Mouse (Mus musculus): ENCODE measurements at regions not wholly inside any gene's neighbourhood (a gene's known extent, or its start where the extent isn't known, plus 50 kb on each side); places are given as distances from the start of the nearest gene placed in this dataset.

DNA sequence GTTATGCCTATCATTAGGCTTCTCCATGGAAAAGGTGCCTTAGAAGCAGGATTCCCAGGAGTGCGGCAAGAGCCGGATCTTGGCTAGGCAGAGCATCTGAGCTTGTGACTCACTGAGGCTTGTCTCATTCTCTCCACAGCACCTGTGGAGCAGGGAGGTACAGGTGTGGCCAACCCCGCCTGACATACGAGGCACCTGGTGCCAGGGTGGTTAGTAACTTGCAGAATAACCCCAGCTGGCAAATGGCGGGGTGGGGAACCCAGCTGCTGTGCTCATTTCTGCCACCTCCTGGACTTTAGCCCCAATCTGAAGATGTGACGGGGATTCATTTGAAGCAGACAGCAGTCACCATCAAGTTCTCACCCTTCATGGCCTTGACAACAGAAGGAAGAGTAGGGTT lies 96.2 kb downstream of the Pdgfra start:
- no peak for DNase-seq

DNA sequence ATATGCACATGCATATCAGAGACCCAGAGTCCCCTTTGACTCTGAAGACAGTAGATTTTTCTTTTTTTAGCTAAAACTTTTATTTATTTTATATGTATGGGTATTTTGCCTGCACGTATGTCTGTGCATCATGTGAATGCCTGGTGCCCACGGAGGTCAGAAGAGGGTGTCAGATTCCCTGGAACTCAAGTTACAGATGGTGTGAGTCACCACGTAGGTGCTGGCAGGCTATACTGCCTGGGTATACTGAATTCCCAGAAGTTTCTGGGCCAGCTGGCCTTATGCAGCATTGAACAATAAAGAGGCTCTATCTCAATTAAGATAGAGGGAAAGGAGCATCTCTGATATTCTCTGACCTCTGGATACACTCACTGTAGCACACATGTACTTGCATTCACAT lies 97.6 kb downstream of the Pdgfra start:
- intact Hi-C loops (cut with DNase I) = no loop called here
- DNase-seq = no peak

More for the DNA sequence above, 96.2 kb downstream of the Pdgfra start:
- intact Hi-C loops (cut with DNase I) = no loop called here

DNA sequence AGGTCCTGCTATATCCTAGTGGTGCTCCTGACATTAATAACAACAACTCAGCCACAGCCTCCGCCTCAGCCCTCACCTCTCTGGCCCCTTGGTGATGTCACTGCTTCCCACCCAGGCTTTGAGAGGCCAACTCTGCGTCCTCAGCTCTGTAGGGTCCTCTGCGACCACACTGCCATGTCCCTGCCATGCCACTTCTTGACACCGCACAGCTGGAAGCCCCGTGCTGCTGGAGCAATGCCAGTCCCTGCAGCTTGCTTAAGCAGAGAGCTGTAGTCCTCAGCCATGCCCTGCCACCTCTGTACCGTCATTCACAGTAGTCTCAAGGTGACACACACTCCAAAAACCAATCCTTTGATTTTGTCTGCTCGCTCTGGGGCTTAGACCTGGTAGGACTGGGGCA lies 101.3 kb downstream of the Pdgfra start:
- intact Hi-C loops (cut with DNase I) = no loop called here
- DNase-seq = no peak

DNA sequence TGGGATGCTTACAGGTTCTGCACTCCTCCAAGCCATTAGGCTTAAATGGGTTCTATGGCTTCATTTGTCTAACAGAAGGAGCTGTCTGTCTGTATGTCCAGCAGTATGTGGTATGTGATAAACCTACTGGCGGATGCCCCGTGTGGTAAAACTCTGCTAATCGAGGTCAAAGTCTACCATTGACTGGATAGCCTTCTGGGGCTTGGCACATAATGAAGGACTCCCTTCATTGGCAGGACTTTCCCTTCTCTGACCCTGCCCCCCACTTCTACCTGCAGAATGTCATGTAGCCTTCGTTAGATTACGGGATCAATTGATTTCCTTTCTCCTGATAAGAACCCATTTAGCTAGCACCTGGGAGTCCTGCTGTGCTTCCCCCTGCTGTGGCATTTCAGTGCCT lies 101.7 kb downstream of the Pdgfra start:
- intact Hi-C loops (cut with DNase I) = no loop called here
- no peak for DNase-seq

DNA sequence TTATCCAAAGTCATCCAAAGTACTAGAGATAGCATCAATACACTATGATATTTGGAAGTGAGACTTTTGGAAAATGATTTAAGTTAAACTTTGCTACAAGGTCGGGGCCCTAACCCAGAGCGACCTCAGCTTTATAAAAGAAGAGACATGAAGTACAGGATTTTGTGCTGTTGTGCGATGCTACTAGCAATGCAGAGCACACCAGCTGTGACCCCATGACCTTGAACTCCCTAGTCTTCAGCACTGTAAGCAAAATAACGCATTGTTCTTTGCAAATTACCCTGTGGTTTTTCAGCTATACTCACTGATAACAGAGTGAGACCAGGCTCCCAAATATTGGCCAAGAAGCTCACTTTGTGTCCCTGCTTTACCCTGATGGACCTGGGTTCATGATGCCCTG lies 104.1 kb downstream of the Pdgfra start:
- DNase-seq = no peak
- intact Hi-C loops (cut with DNase I) = no loop called here

DNA sequence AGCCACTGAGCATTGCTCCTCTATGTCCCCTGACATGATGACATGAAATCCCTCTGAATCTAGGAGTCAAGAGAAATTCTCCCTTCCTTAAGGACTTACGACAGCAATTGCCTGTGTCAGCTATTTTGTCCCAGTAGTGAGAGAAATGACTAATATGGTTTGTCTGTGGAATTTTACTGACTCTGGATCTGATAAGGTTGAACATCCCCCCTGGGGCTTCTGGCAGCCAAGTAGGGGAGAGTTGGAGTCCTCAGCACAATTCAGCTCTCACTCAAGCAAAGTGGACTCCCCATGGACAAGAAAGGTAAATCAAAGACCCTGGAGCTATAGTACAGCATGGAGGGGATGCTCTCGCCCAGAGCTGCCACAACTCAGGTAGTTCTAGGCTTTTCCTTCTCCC lies 105.0 kb downstream of the Pdgfra start:
- no peak for DNase-seq
- intact Hi-C loops (cut with DNase I) = no loop called here

DNA sequence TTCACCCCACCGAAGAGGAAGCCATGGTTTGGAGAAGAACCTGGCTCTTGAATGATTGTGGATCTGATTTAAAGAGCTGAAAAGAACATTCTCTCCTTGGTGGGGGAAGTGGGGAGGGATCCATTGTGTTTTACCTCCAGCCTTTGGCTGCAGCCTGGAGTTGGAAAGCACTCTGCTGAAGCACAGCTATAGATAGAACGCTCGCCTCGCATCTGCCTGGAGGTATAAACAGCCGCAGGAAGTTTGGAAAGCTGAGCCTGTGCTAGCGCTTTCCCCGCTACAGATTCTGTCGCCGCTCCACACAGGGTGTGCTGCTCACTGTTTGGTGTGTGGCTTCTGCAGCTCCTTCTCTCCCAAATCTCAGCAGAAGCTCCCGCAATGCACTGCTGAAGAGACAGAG lies 108.2 kb downstream of the Pdgfra start:
- intact Hi-C loops (cut with DNase I) = no loop called here
- DNase-seq = no peak

DNA sequence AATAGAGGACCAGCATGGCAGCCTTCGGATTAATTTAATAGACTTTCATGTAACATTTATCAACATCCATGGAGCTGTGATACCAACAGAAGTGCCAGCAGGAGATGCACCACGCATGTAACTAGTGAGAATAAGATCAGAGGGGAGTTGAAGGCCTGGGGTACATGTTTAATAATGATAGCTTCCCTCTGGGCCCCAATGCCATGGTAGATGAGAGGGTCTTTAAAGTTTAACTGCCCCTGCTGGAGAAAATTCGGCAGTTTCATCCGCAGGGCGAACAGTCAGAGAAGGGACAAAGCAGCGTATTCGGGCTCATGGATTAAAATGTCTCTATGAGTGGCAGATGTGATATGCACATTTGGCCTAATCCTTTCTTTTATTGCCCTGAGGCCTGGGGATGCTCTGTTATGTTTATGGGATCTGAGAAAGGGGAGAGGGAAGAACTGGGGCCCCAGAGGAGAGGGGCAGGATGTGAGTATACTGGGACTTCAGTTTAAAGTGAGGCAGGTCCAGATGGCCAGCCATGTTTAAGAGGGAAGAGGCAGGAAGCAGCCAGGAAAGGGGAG lies 114.1 kb downstream of the Pdgfra start:
- no peak for DNase-seq
- intact Hi-C loops (cut with DNase I) = no loop called here

DNA sequence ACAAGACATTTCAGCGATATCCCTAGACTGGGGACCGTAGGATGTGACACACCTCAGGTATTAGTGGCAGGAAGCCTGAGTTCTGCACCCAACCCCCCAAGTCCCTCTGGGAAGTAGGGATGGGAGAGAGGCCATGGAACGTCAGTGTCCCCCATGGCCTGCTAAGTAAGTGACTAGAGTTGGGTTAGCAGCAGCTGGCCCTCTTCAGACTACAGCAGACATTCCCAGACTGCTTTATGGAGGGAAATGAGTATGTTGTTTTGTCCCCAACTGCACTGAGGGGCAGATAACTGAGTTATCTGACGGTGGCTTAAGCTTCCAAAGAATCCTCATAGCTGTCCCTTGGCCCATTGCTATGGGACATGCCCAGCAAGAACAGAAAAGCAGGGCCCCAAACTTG lies 114.8 kb downstream of the Pdgfra start:
- intact Hi-C loops (cut with DNase I) = no loop called here
- DNase-seq = no peak

DNA sequence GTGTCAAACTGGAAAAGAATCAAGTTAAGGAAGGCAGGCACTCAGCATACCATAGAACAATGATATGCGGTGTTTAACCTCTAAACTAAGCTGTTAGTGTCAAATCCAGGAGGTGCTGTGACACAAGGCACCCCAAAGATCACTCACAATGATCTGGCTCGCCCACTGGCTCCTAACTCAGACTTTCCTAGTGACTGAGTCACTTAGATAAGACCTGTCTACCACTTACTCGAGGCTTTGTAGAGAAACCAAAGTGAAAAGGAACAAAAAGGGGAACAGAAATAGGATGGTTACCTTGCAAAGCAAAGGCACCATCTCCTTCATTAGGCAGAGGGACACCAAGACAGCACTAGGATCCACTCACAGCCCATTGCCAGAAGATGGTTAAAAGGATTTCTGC lies 115.7 kb downstream of the Pdgfra start:
- no peak for DNase-seq
- intact Hi-C loops (cut with DNase I) = no loop called here

DNA sequence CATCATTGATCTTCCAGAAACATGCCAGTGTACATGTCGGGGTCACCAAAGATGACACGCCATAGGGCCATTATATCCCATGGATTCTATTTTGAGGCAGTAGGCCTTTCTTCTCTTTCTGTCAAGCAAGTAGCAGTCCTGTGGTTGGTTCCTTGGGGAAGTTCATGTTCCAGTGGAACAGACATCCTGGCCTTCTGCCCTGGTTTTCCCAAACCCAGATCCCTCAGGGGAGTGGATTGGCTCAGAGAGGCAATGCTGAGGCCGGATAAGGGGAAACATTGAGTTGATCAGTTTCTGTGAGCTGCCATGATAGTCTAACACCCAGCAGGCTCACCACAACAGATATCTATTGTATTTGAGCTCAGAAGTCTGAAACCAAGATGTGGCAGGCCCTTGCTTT lies 125.9 kb downstream of the Pdgfra start:
- DNase-seq = no peak
- intact Hi-C loops (cut with DNase I) = no loop called here

DNA sequence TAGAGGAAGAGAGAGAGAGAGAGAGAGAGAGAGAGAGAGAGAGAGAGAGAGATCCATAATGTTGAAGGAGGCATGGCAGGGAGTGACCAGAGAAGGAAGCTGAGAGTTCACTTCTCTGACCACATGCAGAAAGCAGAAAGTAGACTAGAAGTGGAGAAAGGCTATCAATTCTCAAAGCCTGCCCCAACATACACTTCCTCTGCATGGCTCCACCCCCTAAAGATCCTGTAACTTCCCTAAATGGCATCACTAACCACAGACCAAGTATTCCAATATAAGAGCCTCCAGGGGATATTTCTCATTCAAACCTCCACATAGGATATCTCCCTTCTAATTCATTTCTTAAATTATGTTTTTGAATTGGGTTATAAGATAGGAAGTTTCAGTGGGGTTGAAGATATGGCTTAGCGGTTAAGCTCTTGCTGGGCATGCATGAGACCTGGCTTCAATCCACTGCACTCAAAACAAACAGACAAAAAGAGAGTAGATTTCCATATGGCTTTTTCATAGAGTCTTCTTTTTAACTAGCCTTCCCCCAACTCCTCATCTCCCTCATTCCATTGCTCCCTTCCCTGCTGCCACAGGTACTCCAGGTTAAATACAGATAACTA lies 127.6 kb downstream of the Pdgfra start:
- DNase-seq = no peak
- intact Hi-C loops (cut with DNase I) = loop anchor here (1.0 kb wide), 1 partner anchor 11 kb away; no protein-coding TSS in a partner anchor

DNA sequence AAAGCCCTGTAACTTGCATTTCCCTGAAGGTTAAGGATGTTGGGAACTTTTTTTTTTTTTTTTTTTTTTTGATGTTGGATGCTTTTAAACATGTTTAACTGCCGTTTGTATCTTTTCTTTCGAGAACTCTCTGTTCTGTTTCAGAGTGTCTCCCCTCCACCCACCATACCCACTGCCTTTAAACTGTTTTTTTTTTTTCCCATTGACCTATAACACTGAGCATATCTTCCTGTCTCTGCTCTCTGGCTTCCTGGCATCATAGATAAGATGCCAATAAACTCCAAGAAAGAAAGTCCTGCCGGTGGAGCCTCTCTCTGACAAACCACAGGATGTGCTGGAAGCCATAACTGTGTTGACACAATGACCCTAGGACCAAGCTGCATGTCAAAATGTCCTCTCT lies 128.6 kb downstream of the Pdgfra start:
- DNase-seq = no peak
- intact Hi-C loops (cut with DNase I) = loop anchor here (1.0 kb wide), 1 partner anchor 10 kb away; no protein-coding TSS in a partner anchor

DNA sequence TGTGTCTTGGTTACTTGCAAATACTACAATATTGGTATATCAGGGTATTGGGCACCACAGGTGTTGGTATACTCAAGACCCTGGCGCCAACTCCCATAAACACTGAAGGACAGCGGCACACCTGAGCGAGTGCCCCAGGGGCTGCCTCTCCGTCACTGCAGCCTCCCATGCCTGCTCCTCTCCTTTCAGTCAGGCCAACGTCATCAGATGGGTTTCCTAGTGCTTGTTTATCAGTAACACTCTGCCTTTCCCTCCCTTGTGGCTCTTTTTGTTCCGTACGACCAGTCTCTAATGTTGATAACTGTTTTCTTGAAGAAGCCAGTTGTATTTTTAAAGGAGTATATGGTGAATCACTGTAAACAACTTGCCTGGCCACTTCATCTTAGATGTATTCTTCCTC lies 129.4 kb downstream of the Pdgfra start:
- intact Hi-C loops (cut with DNase I) = no loop called here
- DNase-seq = no peak

DNA sequence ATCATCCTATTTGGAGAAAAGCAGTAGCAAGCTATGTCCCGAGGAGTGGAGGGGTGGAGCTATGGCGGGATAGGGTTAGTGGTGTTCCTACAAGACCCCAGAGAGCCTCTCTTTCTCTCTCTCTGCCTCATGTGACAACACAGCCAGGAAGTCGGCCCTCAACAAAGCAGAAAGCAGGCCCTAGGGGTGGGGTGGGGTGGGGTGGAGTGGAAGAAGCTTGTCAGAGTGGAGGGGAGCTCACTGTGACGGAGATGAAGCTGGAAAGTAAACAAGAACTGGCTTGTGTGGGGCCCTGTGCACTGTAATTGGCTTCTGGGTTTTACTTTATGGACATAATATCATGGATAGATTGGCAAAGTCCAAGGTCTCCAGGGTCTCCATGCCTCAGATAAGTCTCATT lies 130.5 kb downstream of the Pdgfra start:
- intact Hi-C loops (cut with DNase I) = no loop called here
- DNase-seq = no peak

DNA sequence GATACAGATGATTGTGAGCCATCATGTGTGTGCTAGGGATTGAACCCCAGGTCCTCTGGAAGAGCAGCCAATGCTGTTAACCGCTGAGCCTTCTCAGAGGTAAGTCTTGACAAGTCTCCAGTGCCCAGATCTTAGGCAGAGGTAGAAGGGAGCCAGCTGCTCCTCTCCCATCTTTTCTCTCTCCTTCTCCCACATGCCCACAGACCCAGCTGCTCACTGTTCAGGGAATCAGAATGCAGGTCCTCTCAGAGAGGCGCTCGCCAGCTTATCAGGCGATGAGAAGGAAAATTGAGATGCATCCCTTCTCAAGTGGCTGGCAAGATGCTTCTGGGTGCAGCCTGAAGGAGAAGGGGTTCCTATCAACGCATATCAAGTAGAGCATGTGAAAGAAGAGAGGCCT lies 131.7 kb downstream of the Pdgfra start:
- no peak for DNase-seq
- intact Hi-C loops (cut with DNase I) = no loop called here

DNA sequence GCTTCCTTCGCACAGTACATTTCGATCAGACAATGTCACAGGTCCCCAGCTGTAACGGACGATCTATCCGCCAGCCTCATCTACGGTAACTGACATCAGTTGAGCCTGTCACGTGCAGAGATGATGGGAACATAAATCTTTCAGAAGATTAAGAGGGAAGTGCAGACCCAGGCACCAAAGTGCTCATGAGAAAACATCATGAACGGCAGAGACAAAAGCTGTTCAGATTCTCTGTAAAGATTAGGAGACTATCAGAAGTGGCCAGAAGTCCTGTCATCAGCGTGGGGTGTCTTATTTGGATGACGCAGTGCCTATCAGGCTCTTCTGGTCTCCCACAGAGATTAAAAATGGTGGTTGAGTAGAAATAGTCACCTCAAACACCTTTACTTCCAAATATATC lies 133.9 kb downstream of the Pdgfra start:
- DNase-seq = no peak
- intact Hi-C loops (cut with DNase I) = no loop called here

DNA sequence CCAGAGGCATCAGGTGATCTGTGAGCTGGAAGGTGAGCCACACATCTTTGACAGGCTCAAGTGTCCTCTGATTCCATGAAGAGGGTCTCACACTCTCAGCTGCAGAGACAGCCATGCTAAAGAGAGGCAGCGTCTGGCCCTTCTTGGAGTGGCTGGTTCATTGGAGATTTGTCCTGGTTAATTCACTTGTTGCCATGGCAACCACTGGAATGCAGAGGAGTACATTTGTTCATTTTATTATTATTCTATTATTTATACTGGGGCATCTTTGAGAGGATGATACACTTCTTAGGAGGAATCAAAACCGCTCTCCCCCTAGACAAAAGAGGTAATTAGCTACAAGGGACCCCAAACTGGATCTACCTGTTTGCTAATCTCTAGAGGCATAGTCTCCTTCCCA lies 143.6 kb downstream of the Pdgfra start:
- intact Hi-C loops (cut with DNase I) = no loop called here
- no peak for DNase-seq

DNA sequence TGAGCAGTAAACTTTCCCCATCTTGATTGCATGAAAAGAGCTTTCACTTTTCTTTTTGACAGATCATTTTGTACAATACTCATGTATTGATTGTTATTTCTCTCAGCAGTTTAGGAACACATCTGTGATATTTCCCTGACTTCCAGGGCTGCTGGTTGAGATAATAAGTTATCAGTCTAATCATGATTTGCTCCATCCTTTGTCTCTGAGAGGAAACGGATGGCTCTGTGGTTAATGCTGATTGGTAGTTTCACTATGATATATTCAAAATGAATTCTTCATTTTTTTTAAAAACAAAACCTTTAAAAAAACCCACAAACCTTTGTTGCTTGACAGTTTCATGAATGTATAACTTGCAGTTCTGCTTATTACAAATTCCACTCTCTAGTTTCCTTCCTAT lies 160.8 kb downstream of the Pdgfra start:
- intact Hi-C loops (cut with DNase I) = no loop called here
- DNase-seq = no peak

DNA sequence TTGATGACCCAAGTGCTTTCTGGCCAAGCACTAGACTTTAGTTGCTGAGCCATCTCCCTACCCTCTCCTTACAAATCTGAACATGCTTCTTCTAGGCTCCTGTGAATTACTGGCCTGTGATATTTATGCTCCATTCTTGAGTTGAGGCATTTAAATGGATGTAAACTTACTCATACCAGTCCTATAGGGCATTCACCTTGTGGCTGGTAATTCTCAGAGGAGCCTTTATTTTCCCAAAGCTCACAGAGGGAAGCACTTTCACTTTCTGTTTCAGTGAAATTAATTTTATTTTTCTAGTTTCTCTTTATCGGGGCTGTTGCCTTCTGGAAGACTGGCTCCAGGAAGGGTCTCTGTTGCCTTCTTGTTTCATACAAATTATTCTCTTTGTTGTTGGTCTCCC lies 163.9 kb downstream of the Pdgfra start:
- intact Hi-C loops (cut with DNase I) = no loop called here
- no peak for DNase-seq

DNA sequence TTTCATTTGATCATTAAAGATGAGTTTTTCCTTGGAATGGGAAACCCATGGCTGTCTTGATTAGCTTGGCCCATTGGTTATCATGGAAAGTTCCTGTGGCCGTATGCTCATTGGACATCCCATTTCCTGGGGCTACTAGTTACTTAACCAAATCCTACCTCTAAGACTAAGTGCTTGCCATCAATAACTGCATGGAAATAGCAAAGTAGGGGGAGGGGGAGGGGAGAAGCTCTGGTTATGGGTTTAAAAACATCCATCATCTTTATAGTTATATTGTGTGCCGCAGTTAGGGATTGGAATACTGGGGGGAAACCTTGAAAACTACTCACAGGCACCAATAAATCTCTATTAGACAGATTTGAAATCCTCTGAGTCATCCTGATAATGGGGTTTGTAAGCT lies 168.4 kb downstream of the Pdgfra start:
- DNase-seq = no peak
- intact Hi-C loops (cut with DNase I) = no loop called here

DNA sequence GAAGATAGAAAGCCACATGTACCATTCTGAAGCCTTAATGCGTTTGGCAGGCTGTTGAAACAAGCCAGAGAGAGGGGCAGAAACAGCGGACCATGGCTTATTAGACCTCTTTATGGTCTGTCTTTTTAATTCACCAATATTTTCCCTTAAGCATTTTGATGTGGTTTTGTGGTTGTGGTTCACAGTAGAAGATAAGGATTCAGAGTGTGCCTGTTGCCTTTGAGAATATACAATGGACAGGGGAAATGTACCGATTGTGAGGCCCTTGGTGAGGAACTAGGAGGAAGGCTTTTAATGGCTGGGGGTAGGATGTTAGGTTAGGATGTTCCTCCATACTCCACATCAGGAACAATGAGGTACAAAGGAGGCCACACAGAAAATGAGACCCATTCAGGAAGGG lies 182.0 kb downstream of the Pdgfra start:
- no peak for DNase-seq
- intact Hi-C loops (cut with DNase I) = no loop called here

DNA sequence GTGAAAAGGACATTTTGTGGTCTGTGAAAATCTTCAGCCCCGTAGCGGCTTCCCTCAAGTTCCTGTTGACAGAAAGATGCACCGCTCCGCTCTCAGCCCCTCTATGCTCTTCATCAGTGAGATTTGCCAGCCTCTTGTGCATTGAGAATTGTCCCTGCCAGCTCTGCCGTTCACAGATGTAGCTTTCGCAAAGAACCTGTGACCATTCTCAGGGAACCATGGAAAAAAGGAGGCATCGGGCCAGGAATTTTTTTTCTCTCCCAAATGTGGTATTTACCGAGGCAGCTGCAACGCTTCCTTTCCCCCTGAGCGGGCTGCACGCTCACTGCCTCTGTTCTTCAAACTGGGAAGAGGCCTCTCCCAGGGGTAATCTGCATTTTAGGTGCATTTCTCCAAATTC lies 184.4 kb downstream of the Pdgfra start:
- DNase-seq = no peak
- intact Hi-C loops (cut with DNase I) = no loop called here

Data from gastrocnemius, postnatal 36 days (tissue).